Mouse (Mus musculus) neutrophil, adult 65 days (primary cell): Measurements from ENCODE around the gene Nxf3. TPM values are rescaled to one million over a fixed set of nuclear protein-coding genes. Genes with fewer than 3 reads are reported as not detected.

ENCODE experiments used
- total RNA-seq: library from RNA; stranded (reverse); gene quantifications from 2 replicates; pipeline ENCODE4 v1.2.4, GENCODE M21; 2023

Gene Nxf3
- total RNA-seq = not detected in 2 replicates

DNA sequence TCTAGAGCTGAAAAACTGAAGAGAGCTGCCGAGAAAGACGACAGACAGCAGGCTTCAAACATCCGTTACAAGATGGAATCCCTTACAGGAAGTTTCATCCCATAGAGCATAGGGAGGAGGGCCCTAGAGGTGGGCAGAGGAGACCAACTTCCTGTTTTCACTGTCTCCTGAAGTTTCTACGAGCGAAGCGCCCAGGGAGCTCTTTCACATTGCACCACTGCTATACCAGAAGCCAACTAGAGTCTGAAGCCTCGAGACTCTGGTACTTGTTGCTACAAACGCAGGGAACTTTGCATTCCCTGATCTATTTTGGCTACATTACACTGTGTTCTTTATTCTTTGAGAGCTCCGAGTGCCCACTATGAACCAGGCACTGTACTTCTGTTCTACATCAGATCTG lies at the start of gene Nxf3:
TSS of gene Nxf3 (minus strand) at position 101 of the 400 bp plus-strand sequence.

DNA sequence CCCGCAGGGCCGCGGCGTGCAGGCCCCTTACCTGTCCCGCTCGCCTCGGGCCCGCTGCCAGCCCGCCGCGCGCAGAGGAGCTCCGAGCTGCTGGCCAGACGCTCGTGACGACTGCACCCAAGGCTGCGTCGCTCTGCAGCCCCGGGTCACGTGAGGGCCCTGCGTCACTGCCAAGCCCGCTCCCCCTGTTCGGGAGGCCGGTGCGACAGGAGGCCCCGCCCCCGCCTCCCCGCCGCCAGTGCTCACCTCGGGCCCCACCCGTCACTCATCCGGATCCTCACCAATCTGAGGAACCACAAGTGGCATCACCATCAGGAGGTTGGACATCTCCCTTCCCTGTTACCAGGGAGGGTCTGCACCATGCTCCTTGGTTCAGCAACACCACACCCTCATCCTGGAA lies 17.0 kb downstream of the Nxf3 start, which contains the start of gene Bex2:
TSS of gene Bex2 (minus strand) at position 217 of the 400 bp plus-strand sequence.

DNA sequence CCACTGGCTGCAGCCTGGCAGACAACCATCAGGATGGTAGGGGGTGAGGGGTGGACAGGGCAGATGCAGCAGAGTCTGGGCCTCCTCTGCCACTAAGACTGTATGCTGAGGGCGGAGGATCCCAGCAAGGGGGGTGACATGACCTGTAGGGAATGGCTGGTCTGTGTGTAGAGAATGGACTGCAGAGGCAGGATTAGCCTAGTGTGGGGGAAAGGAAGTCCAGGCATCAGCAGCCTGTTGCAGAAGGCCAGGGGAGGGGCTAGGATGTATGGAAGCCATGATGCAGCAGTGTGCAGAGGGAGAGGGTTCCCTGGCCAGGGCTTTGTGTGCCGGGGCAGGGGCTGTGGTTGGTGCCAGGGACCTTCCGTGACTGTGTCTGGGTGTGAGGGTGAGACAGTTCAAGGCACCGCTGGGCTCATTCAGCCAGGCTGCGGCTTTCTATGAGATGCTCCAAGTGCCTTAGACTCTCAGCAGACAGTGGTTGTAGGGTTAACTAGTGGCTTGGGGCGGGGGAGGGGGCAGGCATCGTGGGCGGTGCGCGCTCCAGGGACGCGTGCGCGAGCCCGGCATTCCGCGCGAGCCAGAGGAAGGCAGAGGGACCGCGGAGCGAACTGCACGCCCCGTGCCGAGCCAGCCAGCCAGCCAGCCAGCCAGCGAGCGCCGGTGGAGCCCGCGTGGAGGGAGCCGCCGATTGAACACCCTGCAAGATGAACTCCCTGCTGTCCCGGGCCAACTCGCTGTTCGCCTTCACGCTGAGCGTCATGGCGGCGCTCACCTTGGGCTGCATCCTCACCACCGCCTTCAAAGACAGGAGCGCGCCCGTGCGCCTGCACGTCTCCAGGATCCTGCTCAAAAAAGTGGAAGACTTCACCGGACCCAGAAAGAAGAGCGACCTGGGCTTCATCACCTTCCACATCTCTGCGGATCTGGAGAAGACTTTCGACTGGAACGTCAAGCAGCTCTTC lies 52.0 kb downstream of the Nxf3 start, which contains the start of gene Arxes1:
TSS of gene Arxes1 (plus strand) at position 569 of the 965 bp plus-strand sequence.

Other genes with a start within 250 kb of the Nxf3 start
- 1.7 TPM in 1 of 2 replicates, not detected in the other for gene Gprasp2, start 246.2 kb downstream of the Nxf3 start, total RNA-seq
- gene Arxes2, start 91.4 kb downstream of the Nxf3 start, total RNA-seq = 0.32 TPM in 1 of 2 replicates, not detected in the other
- not detected in 2 replicates for gene Arxes1, start 51.9 kb downstream of the Nxf3 start, total RNA-seq
- gene Bex2, start 17.0 kb downstream of the Nxf3 start, total RNA-seq = not detected in 2 replicates
- gene Bex4, start 53.7 kb upstream of the Nxf3 start, total RNA-seq = 0.79 TPM in 1 of 2 replicates, not detected in the other
- gene Tceal8, start 87.1 kb upstream of the Nxf3 start, total RNA-seq = 6.2 and 6.6 TPM in 2 replicates
- gene Tceal5, start 118.6 kb upstream of the Nxf3 start, total RNA-seq = not detected in 2 replicates
- not detected in 2 replicates for gene Tceal7, start 129.5 kb upstream of the Nxf3 start, total RNA-seq
- 0.59 TPM in 1 of 2 replicates, not detected in the other for gene Bex1, start 130.3 kb upstream of the Nxf3 start, total RNA-seq
- 20.2 and 21.3 TPM in 2 replicates for gene Tceal9, start 159.8 kb upstream of the Nxf3 start, total RNA-seq
- 19.5 and 21.0 TPM in 2 replicates for gene Bex3, start 185.0 kb upstream of the Nxf3 start, total RNA-seq